Comparison of ENCODE assay signal across 8 mouse cellular contexts in genomic region chr16:30386911-30387439, GRCm38 (mm10). TPM values are rescaled to one million over a fixed set of nuclear protein-coding genes. Genes with fewer than 3 reads are reported as not detected.
DNase-seq lines count a peak whose midpoint lies in the region; ATAC-seq and TF ChIP-seq lines count a peak whose summit lies in the region.

No protein-coding gene starts in this region.

- no peak for TF ChIP-seq CTCF in intestine, postnatal 0 days (IDR thresholded peaks at IDR 0.05; ENCODE audit: low read depth)

- 67% methylated on average over 8 of the region's 8 CpGs for WGBS in kidney, embryonic 16.5 days
- WGBS in embryonic facial prominence, embryonic 13.5 days, result 61% methylated on average over 8 of the region's 8 CpGs
- 36% methylated on average over 8 of the region's 8 CpGs for WGBS in intestine, postnatal 0 days
- 69% methylated on average over 8 of the region's 8 CpGs for WGBS in neural tube, embryonic 14.5 days

- no peak for DNase-seq in kidney, adult 18-20 months
- DNase-seq in retina, postnatal 1 day, result no peak
- DNase-seq in cerebellum, postnatal 36 days, result no peak
- DNase-seq in frontal cortex, adult 2 months (ENCODE audit: extremely low spot score in 1 of 2, low spot score in 1 of 2), result no peak

- H3K36me3 ChIP-seq in kidney, embryonic 16.5 days (ENCODE audit: insufficient read depth, low read length), result peaks cover 12% of the 10 kb centered on the region; the same call in 1 of the 2 replicates
- H3K36me3 ChIP-seq in embryonic facial prominence, embryonic 13.5 days, result peaks cover 22% of the 10 kb centered on the region
- H3K36me3 ChIP-seq in intestine, postnatal 0 days (ENCODE audit: control insufficient read depth, insufficient read depth), result peaks cover 14% of the 10 kb centered on the region
- H3K36me3 ChIP-seq in neural tube, embryonic 14.5 days (ENCODE audit: control insufficient read depth, insufficient read depth, low read length), result no peaks in the 10 kb centered on the region

- no peak overlapping the region for H3K27ac ChIP-seq in kidney, embryonic 16.5 days (ENCODE audit: low read length)
- no peak overlapping the region for H3K27ac ChIP-seq in embryonic facial prominence, embryonic 13.5 days
- H3K27ac ChIP-seq in intestine, postnatal 0 days (ENCODE audit: low read depth, low read length), result 0 out of 2 replicates have a peak overlapping the region, but pooled peaks have one; percentile 9
- H3K27ac ChIP-seq in neural tube, embryonic 14.5 days (ENCODE audit: low read depth, low read length), result no peak overlapping the region

- no peak for ATAC-seq in kidney, embryonic 16.5 days (ENCODE audit: low FRiP score, low TSS enrichment)
- no peak for ATAC-seq in embryonic facial prominence, embryonic 13.5 days (ENCODE audit: insufficient number of reproducible peaks, insufficient read depth, low FRiP score, low TSS enrichment, low read depth)
- no peak for ATAC-seq in intestine, postnatal 0 days
- no peak for ATAC-seq in neural tube, embryonic 14.5 days (ENCODE audit: low read depth)

- H3K4me3 ChIP-seq in kidney, embryonic 16.5 days (ENCODE audit: low read length), result peak overlapping the region; percentile 94
- peak overlapping the region; percentile 94 for H3K4me3 ChIP-seq in embryonic facial prominence, embryonic 13.5 days
- H3K4me3 ChIP-seq in intestine, postnatal 0 days (ENCODE audit: low read depth, low read length), result peak overlapping the region; percentile 91
- H3K4me3 ChIP-seq in neural tube, embryonic 14.5 days (ENCODE audit: low read depth, low read length), result peak overlapping the region; percentile 95

- H3K4me1 ChIP-seq in kidney, embryonic 16.5 days (ENCODE audit: insufficient read depth, low read length), result peaks cover 29% of the 10 kb centered on the region
- peaks cover 19% of the 10 kb centered on the region for H3K4me1 ChIP-seq in embryonic facial prominence, embryonic 13.5 days
- H3K4me1 ChIP-seq in intestine, postnatal 0 days (replicated peaks; ENCODE audit: control insufficient read depth, insufficient read depth, low read length), result peaks cover 13% of the 10 kb centered on the region; the same call in 1 of the 2 replicates
- H3K4me1 ChIP-seq in neural tube, embryonic 14.5 days (ENCODE audit: control insufficient read depth, insufficient read depth, low read length), result peaks cover 11% of the 10 kb centered on the region

- peak overlapping the region; percentile 80 for H3K4me2 ChIP-seq in kidney, embryonic 16.5 days (replicated peaks; ENCODE audit: low read depth, low read length)
- H3K4me2 ChIP-seq in embryonic facial prominence, embryonic 13.5 days, result peak overlapping the region; percentile 83
- H3K4me2 ChIP-seq in intestine, postnatal 0 days (replicated peaks; ENCODE audit: low read depth), result peak overlapping the region; percentile 87
- peak overlapping the region; percentile 87 for H3K4me2 ChIP-seq in neural tube, embryonic 14.5 days (ENCODE audit: low read depth, low read length)

- no peak overlapping the region for H3K9ac ChIP-seq in kidney, embryonic 16.5 days (replicated peaks; ENCODE audit: low read length)
- no peak overlapping the region for H3K9ac ChIP-seq in embryonic facial prominence, embryonic 13.5 days
- 0 out of 2 replicates have a peak overlapping the region, but pooled peaks have one; percentile 98 for H3K9ac ChIP-seq in intestine, postnatal 0 days (ENCODE audit: low read depth, low read length)
- H3K9ac ChIP-seq in neural tube, embryonic 14.5 days (replicated peaks; ENCODE audit: low read depth, low read length), result no peak overlapping the region

- no peaks in the 10 kb centered on the region for H3K27me3 ChIP-seq in kidney, embryonic 16.5 days (ENCODE audit: insufficient read depth, low read length)
- peaks cover 7% of the 10 kb centered on the region; the same call in 1 of the 2 replicates for H3K27me3 ChIP-seq in embryonic facial prominence, embryonic 13.5 days
- H3K27me3 ChIP-seq in intestine, postnatal 0 days (replicated peaks; ENCODE audit: control insufficient read depth, insufficient read depth, low read length), result no peaks in the 10 kb centered on the region
- no peaks in the 10 kb centered on the region for H3K27me3 ChIP-seq in neural tube, embryonic 14.5 days (ENCODE audit: control insufficient read depth, insufficient read depth, low read length)

- no peaks in the 10 kb centered on the region for H3K9me3 ChIP-seq in kidney, embryonic 16.5 days (ENCODE audit: low read length)
- no peaks in the 10 kb centered on the region for H3K9me3 ChIP-seq in embryonic facial prominence, embryonic 13.5 days
- H3K9me3 ChIP-seq in intestine, postnatal 0 days (ENCODE audit: control insufficient read depth), result no peaks in the 10 kb centered on the region
- no peaks in the 10 kb centered on the region for H3K9me3 ChIP-seq in neural tube, embryonic 14.5 days (ENCODE audit: control insufficient read depth, low read length)

RNA-seq across cellular contexts. Expression of gene Atp13a3, which starts 18.8 kb away (rescaled TPM):
- 8.4 and 11.7 TPM in 2 replicates for polyA plus RNA-seq in kidney, embryonic 16.5 days (2015; fragmentation: Nextera tagmentation; extraction: Ambion mirVana)
- polyA plus RNA-seq in embryonic facial prominence, embryonic 13.5 days (2015; fragmentation: Nextera tagmentation; extraction: Ambion mirVana), result 9.3 and 10.9 TPM in 2 replicates
- 22.0 and 23.9 TPM in 2 replicates for polyA plus RNA-seq in intestine, postnatal 0 days (2015; fragmentation: Nextera tagmentation; extraction: Ambion mirVana)
- 13.0 and 15.1 TPM in 2 replicates for polyA plus RNA-seq in neural tube, embryonic 14.5 days (2014; fragmentation: Nextera tagmentation; extraction: Ambion mirVana)
- 26.9 and 29.3 TPM in 2 replicates for polyA plus RNA-seq in frontal cortex, adult 2 months (2012; rRNA removed)
